In genomic region chr15:73979201-73979600, GRCm38 (mm10) we compare ENCODE assay signal across 16 mouse cellular contexts.
DNase-seq lines count a peak whose midpoint lies in the region.
"Had no signal": no experiment of that assay in that cellular context is flagged by ENCODE, and none has a peak within 500 bp of the region (broad histone marks: within the 10 kb centered on the region; RNA-seq: fewer than 3 reads in every experiment).

No protein-coding gene starts in this region.

- DNase-seq in adrenal gland, adult 2 months = peak; percentile 49
- DNase-seq in adrenal gland, adult 8-10 months = no peak
- peak; percentile 25 for DNase-seq in adrenal gland, postnatal 10 days
- peak; percentile 24 to 51 for DNase-seq in adrenal gland, postnatal 36 days
- DNase-seq in kidney, postnatal 36 days = no peak
- no peak for DNase-seq in layer of hippocampus, postnatal 10 days (ENCODE audit: low spot score in 2 of 2)
- DNase-seq in left cerebral cortex, adult 8-10 months (ENCODE audit: low spot score in 2 of 2) = no peak
- DNase-seq: cerebellum, adult 18-20 months; cerebellum, adult 9-10 months; cerebellum, postnatal 25 days; forebrain, postnatal 0 days; gastrocnemius, postnatal 14 days; heart, adult 18-20 months; heart, postnatal 10 days; heart, postnatal 36 days; kidney, adult 2 months had no signal

Comparison
In these comparisons a context has a peak if more than half of its experiments do, and no peak if none do; other contexts are left out.
1. DNase-seq: peak in adrenal gland, adult 2 months (single experiment), adrenal gland, postnatal 10 days (single experiment) and adrenal gland, postnatal 36 days (2 of 2); none in adrenal gland, adult 8-10 months (single experiment), kidney, postnatal 36 days (0 of 2), layer of hippocampus, postnatal 10 days (0 of 2) and left cerebral cortex, adult 8-10 months (0 of 2).